Mouse (Mus musculus): ENCODE results near the gene Nppb.

The Nppb gene

GRCm38 (mm10) chr4:147977726-147978125, 7.9 kb upstream of the Nppb start:
- no peak for DNase-seq

- DNase-seq, result no peak
These were observed 7.2 kb upstream of the Nppb start for GRCm38 (mm10) chr4:147978391-147978790.

- no peak for DNase-seq
These were observed 6.1 kb upstream of the Nppb start for GRCm38 (mm10) chr4:147979441-147979860.

GRCm38 (mm10) chr4:147993571-147994095, 8.0 kb downstream of the Nppb start:
- DNase-seq, result no peak

GRCm38 (mm10) chr4:147995311-147995710, 9.7 kb downstream of the Nppb start:
- no peak for DNase-seq

- no peak for DNase-seq
These were observed 14.7 kb downstream of the Nppb start, which contains the start of gene Nppa for GRCm38 (mm10) chr4:148000202-148000772. Gene Nppa (plus strand): TSS chr4:148000722.

- no peak for DNase-seq
These were observed 15.6 kb downstream of the Nppb start for GRCm38 (mm10) chr4:148001013-148001789.

GRCm38 (mm10) chr4:148001866-148002265, 16.3 kb downstream of the Nppb start:
- no peak for DNase-seq

GRCm38 (mm10) chr4:148004361-148004760, 18.8 kb downstream of the Nppb start:
- no peak for DNase-seq

- DNase-seq, result no peak
These were observed 22.8 kb downstream of the Nppb start for GRCm38 (mm10) chr4:148008412-148008811.

GRCm38 (mm10) chr4:148009641-148010040, 24.1 kb downstream of the Nppb start:
- no peak for DNase-seq

- DNase-seq, result no peak
These were observed 25.7 kb downstream of the Nppb start for GRCm38 (mm10) chr4:148011332-148011731.

- DNase-seq, result no peak
These were observed 26.6 kb downstream of the Nppb start for GRCm38 (mm10) chr4:148012216-148012615.

- DNase-seq, result no peak
These were observed 29.8 kb downstream of the Nppb start for GRCm38 (mm10) chr4:148015418-148015817.

- DNase-seq, result no peak
These were observed 31.4 kb downstream of the Nppb start for GRCm38 (mm10) chr4:148016981-148017380.

GRCm38 (mm10) chr4:148018410-148018809, 32.8 kb downstream of the Nppb start:
- DNase-seq, result no peak

- DNase-seq, result no peak
These were observed 38.4 kb downstream of the Nppb start for GRCm38 (mm10) chr4:148024003-148024402.

- DNase-seq, result no peak
These were observed 43.7 kb downstream of the Nppb start for GRCm38 (mm10) chr4:148029297-148029696.

GRCm38 (mm10) chr4:148030506-148030905, 44.9 kb downstream of the Nppb start:
- DNase-seq, result no peak

GRCm38 (mm10) chr4:148033858-148034410, 48.3 kb downstream of the Nppb start:
- no peak for DNase-seq

GRCm38 (mm10) chr4:148035440-148035839, 49.9 kb downstream of the Nppb start:
- DNase-seq, result no peak
